Mouse (Mus musculus) small intestine, adult 2 months (tissue): ENCODE results near the gene Nprl2. TPM values are rescaled to one million over a fixed set of nuclear protein-coding genes. Genes with fewer than 3 reads are reported as not detected.

Experiments
- H3K27ac ChIP-seq: fragments of 200-500 bp; 2 replicates; pipeline ENCODE4 v1.5.1; 2012; ENCODE audit warnings: low read depth, low read length, control low read depth, inconsistent platforms; ENCODE audit not compliant: insufficient read depth
- H3K27me3 ChIP-seq: fragments of 200-500 bp; 2 replicates; pipeline ENCODE4 v1.6.1; 2012; ENCODE audit warnings: mild to moderate bottlenecking, moderate library complexity, low read length, inconsistent platforms; ENCODE audit not compliant: control insufficient read depth, insufficient read depth
- H3K36me3 ChIP-seq: fragments of 200-500 bp; 2 replicates; pipeline ENCODE4 v1.6.1; 2012; ENCODE audit warnings: mild to moderate bottlenecking, low read length, control low read depth, inconsistent platforms; ENCODE audit not compliant: control insufficient read depth, insufficient read depth
- H3K4me1 ChIP-seq: fragments of 200-500 bp; 2 replicates; pipeline ENCODE4 v1.6.1; 2012; ENCODE audit warnings: low read length, inconsistent platforms, mixed read lengths; ENCODE audit not compliant: control insufficient read depth, insufficient read depth, insufficient read length
- H3K4me3 ChIP-seq: fragments of 200-500 bp; 2 replicates; pipeline ENCODE4 v1.5.1; 2012; ENCODE audit warnings: low read depth, mild to moderate bottlenecking, control low read depth, inconsistent platforms, low read length, moderate library complexity
- CTCF ChIP-seq: fragments of 200-500 bp; IDR thresholded peaks from 2 replicates; pipeline ENCODE4 v1.5.1; 2012; ENCODE audit warnings: low read depth, mild to moderate bottlenecking, control low read depth, inconsistent platforms, low read length, moderate library complexity, mixed read lengths; ENCODE audit not compliant: insufficient replicate concordance, insufficient read length; ENCODE audit errors: extremely low read depth
- POLR2A ChIP-seq: fragments of 200-500 bp; IDR thresholded peaks from 2 replicates; pipeline ENCODE4 v1.6.1; 2012; ENCODE audit warnings: low read depth, mild to moderate bottlenecking, control low read depth, inconsistent platforms, low read length, moderate library complexity
- WGBS: fragments of 180-500 bp; shearing (Covaris S2); methylation state at CpG from one replicate; pipeline ENCODE4 v1.1.7; 2018; 5-methylcytosine and 5-hydroxymethylcytosine counted together
- polyA plus RNA-seq: library from polyadenylated mRNA; depleted of rRNA; stranded (reverse); fragments of >200 nt; gene quantifications from 2 replicates; pipeline ENCODE4 v1.2.3, GENCODE M21; 2012

The Nprl2 gene
- polyA plus RNA-seq, 1 experiment: 23.3 TPM

DNA sequence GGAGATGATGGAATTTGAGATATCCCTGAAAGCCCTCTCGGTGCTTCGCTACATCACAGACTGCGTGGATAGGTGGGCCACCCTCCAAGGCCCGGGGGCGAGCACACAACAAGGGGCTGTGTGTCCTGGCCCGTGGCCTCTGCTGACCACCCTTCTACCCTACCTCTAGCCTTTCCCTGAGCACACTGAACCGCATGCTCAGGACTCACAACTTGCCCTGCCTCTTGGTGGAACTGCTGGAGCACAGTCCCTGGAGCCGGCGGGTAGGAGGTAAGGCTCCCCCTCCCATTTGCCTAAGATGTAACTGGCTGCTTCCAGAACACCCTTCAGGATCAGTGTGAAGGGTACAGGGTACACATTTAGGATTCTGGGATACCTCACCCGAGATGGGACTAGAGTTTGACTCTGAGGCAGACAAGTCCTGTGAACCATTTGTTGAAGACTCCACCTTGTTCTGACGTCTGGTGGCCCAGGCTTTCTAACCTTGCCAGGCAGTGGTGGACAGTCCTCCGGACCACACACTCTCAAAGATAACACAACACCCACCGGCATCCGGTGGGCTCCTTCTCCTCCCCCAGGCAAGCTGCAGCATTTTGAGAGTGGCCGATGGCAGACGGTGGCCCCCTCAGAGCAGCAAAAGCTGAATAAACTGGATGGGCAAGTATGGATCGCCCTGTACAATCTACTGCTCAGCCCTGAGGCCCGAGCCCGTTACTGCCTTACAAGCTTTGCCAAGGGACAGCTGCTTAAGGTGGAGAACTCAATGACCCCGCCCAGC lies 7.5 kb downstream of the Nprl2 start:
- no peak for TF ChIP-seq CTCF
- H3K4me1 ChIP-seq: peaks cover 21% of the 10 kb centered on the region
- peaks cover 3% of the 10 kb centered on the region; the same call in 1 of the 2 replicates for H3K36me3 ChIP-seq
- no peak overlapping the region for H3K27ac ChIP-seq
- H3K27me3 ChIP-seq: no peaks in the 10 kb centered on the region
- H3K4me3 ChIP-seq: no peak overlapping the region
- 91% methylated on average over 20 of the region's 20 CpGs for WGBS

DNA sequence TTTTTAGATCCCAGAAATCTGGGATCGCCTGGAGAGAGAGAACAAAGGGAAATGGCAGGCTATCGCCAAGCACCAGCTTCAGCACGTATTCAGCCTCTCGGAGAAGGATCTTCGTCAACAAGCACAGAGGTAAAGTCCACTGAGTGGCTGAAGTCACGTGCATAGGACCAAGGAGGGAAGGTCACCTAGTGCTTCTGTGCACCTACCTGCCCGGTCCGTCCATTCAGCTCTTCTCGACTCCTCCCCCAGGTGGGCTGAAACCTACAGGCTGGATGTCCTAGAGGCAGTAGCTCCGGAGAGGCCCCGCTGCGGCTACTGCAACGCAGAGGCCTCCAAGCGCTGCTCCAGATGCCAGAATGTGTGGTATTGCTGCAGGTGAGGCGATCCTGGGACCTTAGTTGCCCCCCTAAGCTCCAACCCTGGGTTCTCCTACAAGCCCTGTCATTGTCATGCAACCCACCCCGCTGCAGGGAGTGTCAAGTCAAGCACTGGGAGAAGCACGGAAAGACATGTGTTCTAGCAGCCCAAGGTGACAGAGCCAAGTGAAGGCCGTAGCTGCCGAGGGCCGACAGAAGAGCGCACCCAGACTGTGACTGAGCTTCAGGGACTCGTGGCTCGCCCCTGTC lies 8.6 kb downstream of the Nprl2 start:
- TF ChIP-seq POLR2A: no peak
- TF ChIP-seq CTCF: no peak
- Histone ChIP-seq H3K4me3 (no peak overlapping the region), H3K36me3 (no peaks in the 10 kb centered on the region), H3K4me1 (peaks cover 21% of the 10 kb centered on the region), H3K27ac (peak overlapping the region; percentile 33; the same call in 1 of the 2 replicates), H3K27me3 (no peaks in the 10 kb centered on the region)
- WGBS: 58% methylated on average over 23 of the region's 23 CpGs

DNA sequence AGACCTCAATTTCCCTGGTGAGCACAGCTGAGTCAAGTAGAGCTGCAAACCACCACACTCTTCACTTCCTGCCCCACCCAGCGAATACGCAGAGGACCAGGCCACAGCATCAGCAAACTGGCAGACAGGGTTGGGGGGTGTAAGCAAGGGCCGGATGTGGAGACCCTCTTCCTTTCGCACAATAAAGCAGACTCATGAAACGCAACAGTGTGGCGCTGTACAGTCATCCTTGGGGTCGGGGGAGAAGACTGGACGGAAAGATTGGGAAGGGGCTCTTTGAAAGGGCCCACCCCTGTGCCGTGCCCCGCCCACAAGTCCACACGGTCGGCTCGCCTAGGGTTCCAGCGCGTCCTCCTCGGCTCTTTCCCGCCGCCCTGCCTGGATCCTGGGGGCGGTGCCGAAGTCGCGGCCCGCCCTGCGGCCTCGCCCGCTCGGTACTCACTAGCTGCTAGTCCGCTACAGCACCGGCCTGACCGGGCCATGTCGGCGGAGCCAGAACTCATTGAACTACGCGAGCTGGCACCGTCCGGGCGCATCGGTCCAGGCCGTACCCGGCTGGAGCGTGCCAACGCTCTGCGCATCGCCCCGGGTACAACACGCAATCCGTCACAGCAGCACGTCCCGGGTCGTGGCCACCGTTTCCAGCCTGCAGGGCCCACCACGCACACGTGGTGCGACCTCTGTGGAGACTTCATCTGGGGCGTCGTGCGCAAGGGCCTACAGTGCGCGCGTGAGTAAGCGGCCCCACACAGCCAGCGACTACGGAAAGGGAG lies 9.3 kb downstream of the Nprl2 start, which contains the start of gene Rassf1:
Rassf1 (plus strand) TSS at position 439 of the 773 bp plus-strand sequence.
- no peaks in the 10 kb centered on the region for H3K36me3 ChIP-seq
- 3% methylated on average over 63 of the region's 63 CpGs for WGBS
- TF ChIP-seq POLR2A (no peak), CTCF (no peak)
- peaks cover 21% of the 10 kb centered on the region for H3K4me1 ChIP-seq
- peak within 1 kb of the TSS; percentile 65 for H3K4me3 ChIP-seq
- H3K27me3 ChIP-seq: no peaks in the 10 kb centered on the region
- H3K27ac ChIP-seq: peak within 1 kb of the TSS; percentile 33

DNA sequence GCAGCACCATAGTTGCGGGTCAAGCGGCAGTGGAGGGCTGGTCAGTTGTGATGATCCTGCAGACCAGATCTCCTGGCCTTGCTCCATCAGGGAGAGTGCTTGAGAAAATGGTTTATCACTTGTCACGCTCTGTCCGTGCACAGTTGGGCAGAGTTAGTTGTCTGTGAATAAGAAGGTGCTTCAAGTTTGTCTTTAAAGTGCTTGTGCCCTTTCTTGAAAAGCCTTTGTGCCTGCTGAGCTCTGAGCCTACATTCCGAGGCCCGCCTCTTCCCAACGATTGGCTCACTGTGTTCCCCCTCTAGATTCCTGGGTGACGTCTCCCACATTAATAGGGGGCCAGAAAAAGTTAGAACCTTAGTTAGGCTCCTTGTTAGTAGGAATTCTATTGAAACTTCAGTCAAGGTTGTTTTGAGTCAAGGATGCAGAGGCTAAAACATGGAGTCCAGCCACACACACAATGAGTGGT lies 9.9 kb downstream of the Nprl2 start:
- Histone ChIP-seq H3K27ac (peak overlapping the region; percentile 27; the same call in 1 of the 2 replicates), H3K27me3 (no peaks in the 10 kb centered on the region), H3K4me1 (peaks cover 21% of the 10 kb centered on the region), H3K36me3 (no peaks in the 10 kb centered on the region), H3K4me3 (peak overlapping the region; percentile 65)
- WGBS: 49% methylated on average over 8 of the region's 8 CpGs
- no peak for TF ChIP-seq CTCF
- no peak; the same call in 1 of the 2 replicates for TF ChIP-seq POLR2A

DNA sequence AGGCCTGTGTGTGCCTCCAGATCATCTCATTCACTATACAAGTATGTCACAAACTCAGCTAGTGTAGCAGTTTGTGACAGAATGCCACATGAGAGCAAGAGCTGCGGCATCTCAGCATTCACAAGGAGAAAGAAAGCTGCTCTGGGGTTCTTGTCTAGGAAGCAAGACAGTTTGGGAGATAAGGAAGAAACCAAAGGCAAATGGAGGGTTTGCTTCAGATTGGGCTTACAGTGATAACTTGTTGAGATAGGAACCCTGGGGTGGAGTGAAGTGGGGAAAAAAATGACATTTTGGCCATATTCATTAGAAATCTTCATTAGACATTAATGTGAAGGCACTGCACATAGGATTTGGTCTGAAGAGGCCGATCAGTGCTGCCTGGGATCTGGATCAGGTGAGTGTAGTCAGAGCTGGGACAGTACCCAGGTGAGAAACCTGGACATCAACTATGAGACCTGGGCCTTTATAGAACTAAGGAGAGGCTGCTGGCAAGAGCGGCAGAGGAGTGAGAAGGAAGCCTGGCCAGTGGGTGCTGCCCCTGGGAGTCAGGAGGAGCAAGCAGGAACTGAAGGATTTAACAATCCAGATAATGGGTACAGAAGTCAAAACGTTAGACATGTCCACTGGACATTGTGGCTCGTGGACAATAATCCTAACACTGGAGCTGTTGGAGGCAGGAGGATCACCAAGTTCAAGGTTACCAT lies 10.8 kb downstream of the Nprl2 start:
- H3K27ac ChIP-seq: no peak overlapping the region
- WGBS: 80% methylated on average over 5 of the region's 5 CpGs
- TF ChIP-seq POLR2A: no peak
- no peak for TF ChIP-seq CTCF
- H3K4me3 ChIP-seq: no peak overlapping the region
- H3K27me3 ChIP-seq: no peaks in the 10 kb centered on the region
- H3K36me3 ChIP-seq: peaks cover 9% of the 10 kb centered on the region
- H3K4me1 ChIP-seq: peaks cover 14% of the 10 kb centered on the region

DNA sequence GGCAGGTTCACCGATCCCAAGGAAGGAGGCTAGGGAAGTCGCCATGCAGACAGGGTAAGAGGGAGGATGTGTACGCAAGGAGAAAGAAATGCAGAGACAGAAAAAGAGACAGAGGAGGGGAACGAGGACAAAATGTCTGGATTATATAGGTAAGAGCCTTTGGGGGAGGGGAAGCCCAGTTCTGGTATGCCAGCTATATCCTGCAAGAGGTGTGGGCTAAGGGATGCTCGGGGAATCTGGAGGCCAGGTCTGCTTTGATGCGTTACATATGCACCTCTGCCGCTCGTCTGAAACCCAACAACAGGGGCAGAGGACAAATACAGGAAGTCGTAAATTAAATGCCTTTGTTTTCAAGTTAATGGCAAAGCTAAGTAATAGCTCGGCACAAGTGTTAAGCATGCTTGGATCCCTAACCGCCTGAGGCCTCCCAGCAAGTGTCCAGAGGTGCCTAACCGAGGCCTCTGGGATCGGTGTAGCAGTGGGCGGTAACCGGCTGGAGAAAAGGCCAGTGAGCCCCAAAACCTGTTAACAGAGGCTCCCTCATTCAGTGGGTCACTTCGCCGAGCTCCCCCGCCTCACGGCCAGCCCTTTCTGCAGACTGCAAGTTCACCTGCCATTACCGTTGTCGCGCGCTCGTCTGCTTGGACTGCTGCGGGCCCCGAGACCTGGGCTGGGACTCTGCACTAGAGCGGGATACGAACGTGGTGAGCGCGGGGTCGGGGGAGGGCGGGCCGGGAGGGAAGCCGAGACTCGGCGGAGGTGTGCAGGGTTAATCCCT lies 11.7 kb downstream of the Nprl2 start:
- no peaks in the 10 kb centered on the region for H3K27me3 ChIP-seq
- H3K4me1 ChIP-seq: peaks cover 14% of the 10 kb centered on the region
- TF ChIP-seq CTCF: no peak
- no peak for TF ChIP-seq POLR2A
- H3K4me3 ChIP-seq: peak overlapping the region; percentile 61
- H3K27ac ChIP-seq: peak overlapping the region; percentile 3; the same call in 1 of the 2 replicates
- WGBS: 9% methylated on average over 37 of the region's 37 CpGs
- peaks cover 17% of the 10 kb centered on the region for H3K36me3 ChIP-seq
